Mouse (Mus musculus): ENCODE results near the gene Fam208a.
A peak's percentile ranks its signal among the peaks of the same experiment; 100 is the strongest.

Fam208a gene

GRCm38 (mm10) chr14:27428573-27428972 is at the start of gene Fam208a:
Gene Fam208a (plus strand): TSS chr14:27428834.
- DNase-seq (ENCODE audit: low spot score): peak; percentile 96

- DNase-seq (ENCODE audit: low spot score): no peak
Measured at GRCm38 (mm10) chr14:27379404-27379803, 49.2 kb upstream of the Fam208a start.

- no peak for DNase-seq (ENCODE audit: low spot score)
Measured at GRCm38 (mm10) chr14:27381459-27381858, 47.2 kb upstream of the Fam208a start.

- no peak for DNase-seq (ENCODE audit: low spot score)
Measured at GRCm38 (mm10) chr14:27383321-27383830, 45.3 kb upstream of the Fam208a start.

- DNase-seq (ENCODE audit: low spot score): no peak
Measured at GRCm38 (mm10) chr14:27384143-27384542, 44.5 kb upstream of the Fam208a start.

- DNase-seq (ENCODE audit: low spot score): no peak
Measured at GRCm38 (mm10) chr14:27388616-27389015, 40.0 kb upstream of the Fam208a start.

- no peak for DNase-seq (ENCODE audit: low spot score)
Measured at GRCm38 (mm10) chr14:27389722-27390121, 38.9 kb upstream of the Fam208a start.

- no peak for DNase-seq (ENCODE audit: low spot score)
Measured at GRCm38 (mm10) chr14:27390663-27391062, 38.0 kb upstream of the Fam208a start.

GRCm38 (mm10) chr14:27391776-27392308 is 36.8 kb upstream of the Fam208a start:
- no peak for DNase-seq (ENCODE audit: low spot score)

- DNase-seq (ENCODE audit: low spot score): no peak
Measured at GRCm38 (mm10) chr14:27392660-27393059, 36.0 kb upstream of the Fam208a start.

GRCm38 (mm10) chr14:27393806-27394205 is 34.8 kb upstream of the Fam208a start:
- DNase-seq (ENCODE audit: low spot score): no peak

- no peak for DNase-seq (ENCODE audit: low spot score)
Measured at GRCm38 (mm10) chr14:27396424-27396823, 32.2 kb upstream of the Fam208a start.

- no peak for DNase-seq (ENCODE audit: low spot score)
Measured at GRCm38 (mm10) chr14:27397526-27397925, 31.1 kb upstream of the Fam208a start.

- no peak for DNase-seq (ENCODE audit: low spot score)
Measured at GRCm38 (mm10) chr14:27400495-27400894, 28.1 kb upstream of the Fam208a start.

GRCm38 (mm10) chr14:27401717-27402278 is 26.8 kb upstream of the Fam208a start:
- no peak for DNase-seq (ENCODE audit: low spot score)

- no peak for DNase-seq (ENCODE audit: low spot score)
Measured at GRCm38 (mm10) chr14:27402332-27403250, 26.0 kb upstream of the Fam208a start.

GRCm38 (mm10) chr14:27405452-27405851 is 23.2 kb upstream of the Fam208a start:
- no peak for DNase-seq (ENCODE audit: low spot score)

GRCm38 (mm10) chr14:27405947-27406346 is 22.7 kb upstream of the Fam208a start:
- no peak for DNase-seq (ENCODE audit: low spot score)

GRCm38 (mm10) chr14:27408240-27408639 is 20.4 kb upstream of the Fam208a start:
- DNase-seq (ENCODE audit: low spot score): no peak

GRCm38 (mm10) chr14:27409662-27410061 is 19.0 kb upstream of the Fam208a start:
- DNase-seq (ENCODE audit: low spot score): no peak

GRCm38 (mm10) chr14:27411492-27411891 is 17.1 kb upstream of the Fam208a start:
- DNase-seq (ENCODE audit: low spot score): no peak

GRCm38 (mm10) chr14:27412699-27413098 is 15.9 kb upstream of the Fam208a start:
- DNase-seq (ENCODE audit: low spot score): no peak

GRCm38 (mm10) chr14:27413961-27414360 is 14.7 kb upstream of the Fam208a start:
- peak; percentile 24 for DNase-seq (ENCODE audit: low spot score)
